22 mouse cellular contexts compared by ENCODE assay signal in the genomic region with DNA sequence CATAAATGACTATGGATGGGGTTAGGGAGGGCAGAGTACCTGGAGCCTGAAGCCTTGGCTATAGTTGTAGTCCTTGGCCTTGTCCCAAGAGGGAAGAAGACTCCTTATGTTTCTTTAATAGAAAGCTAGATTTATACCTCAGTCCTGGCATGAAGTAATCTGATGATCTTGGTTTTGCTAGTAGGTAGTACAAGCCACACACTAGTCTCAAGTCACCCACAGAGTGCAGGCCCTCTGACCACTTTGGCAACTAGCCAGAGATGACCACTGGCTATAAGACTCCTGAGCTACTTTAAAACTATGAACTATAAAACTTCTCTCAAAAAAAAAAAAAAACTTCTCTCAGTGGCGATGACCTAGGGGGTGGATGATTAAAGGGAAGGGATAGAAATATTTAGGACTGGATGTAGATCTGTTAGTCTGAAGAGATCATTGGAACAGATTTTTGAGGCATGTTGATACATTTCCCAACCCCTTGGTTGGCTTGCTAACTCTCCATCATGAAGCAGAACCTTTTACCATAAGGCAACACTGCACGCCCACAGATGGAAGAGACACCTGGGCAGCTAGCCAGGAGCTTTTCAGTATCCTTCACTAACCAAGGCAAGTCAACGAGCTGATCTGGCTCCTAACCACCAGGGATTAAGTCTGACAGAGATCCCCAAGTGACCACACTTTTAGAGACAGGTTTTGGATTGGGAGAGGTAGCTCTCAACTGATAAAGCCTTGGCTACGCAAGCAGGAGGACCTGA. TPM values are rescaled to one million over a fixed set of nuclear protein-coding genes. Genes with fewer than 3 reads are reported as not detected.
DNase-seq lines count a peak whose midpoint lies in the region; TF ChIP-seq lines count a peak whose summit lies in the region.
"Had no signal": no experiment of that assay in that cellular context is flagged by ENCODE, and none has a peak within 500 bp of the region (broad histone marks: within the 10 kb centered on the region; RNA-seq: fewer than 3 reads in every experiment).

No protein-coding gene starts in this region.

- H3K4me3 ChIP-seq in cerebellum, adult 2 months (replicated peaks; ENCODE audit: insufficient read depth, low read depth, low read length), result no peak overlapping the region
- H3K4me3 ChIP-seq: embryonic facial prominence, embryonic 13.5 days; forebrain, embryonic 15.5 days; heart, embryonic 12.5 days; hindbrain, embryonic 15.5 days; layer of hippocampus, adult 2 months; neural tube, embryonic 12.5 days had no signal

- 39% methylated on average over 4 of the region's 4 CpGs for WGBS in cerebellum, adult 2 months

- intact Hi-C loops in heart, postnatal 14 days (cut with DNase I), result no loop called here

- H3K27ac ChIP-seq in cerebellum, adult 2 months (ENCODE audit: insufficient read depth, low read length), result no peak overlapping the region
- H3K27ac ChIP-seq: embryonic facial prominence, embryonic 13.5 days; forebrain, embryonic 15.5 days; hindbrain, embryonic 15.5 days; kidney, postnatal 0 days; layer of hippocampus, adult 2 months; neural tube, embryonic 12.5 days had no signal

- peaks cover 11% of the 10 kb centered on the region; the same call in 1 of the 2 replicates for H3K4me1 ChIP-seq in cerebellum, adult 2 months (ENCODE audit: control insufficient read depth, insufficient read depth, low read length)
- H3K4me1 ChIP-seq: embryonic facial prominence, embryonic 13.5 days; forebrain, embryonic 15.5 days; hindbrain, embryonic 15.5 days; neural tube, embryonic 12.5 days had no signal

- TF ChIP-seq POLR2A in cerebellum, adult 2 months (IDR thresholded peaks at IDR 0.05; ENCODE audit: borderline replicate concordance, insufficient read depth, low read length), result no peak

- no peaks in the 10 kb centered on the region for H3K27me3 ChIP-seq in cerebellum, adult 2 months (ENCODE audit: control insufficient read depth, insufficient read depth, low read length)
- H3K27me3 ChIP-seq: embryonic facial prominence, embryonic 13.5 days; forebrain, embryonic 15.5 days; heart, embryonic 12.5 days; hindbrain, embryonic 15.5 days; neural tube, embryonic 12.5 days had no signal

- no peak for TF ChIP-seq CTCF in cerebellum, adult 2 months (IDR thresholded peaks at IDR 0.05; ENCODE audit: borderline replicate concordance, insufficient read depth, low read depth, low read length)

- peak; percentile 57 for DNase-seq in heart, adult 11 months
- no peak for DNase-seq in heart, postnatal 14 days
- DNase-seq in 416B (ENCODE audit: low read depth), result peak; percentile 3
- peak; percentile 51 to 71 for DNase-seq in cerebellum, adult 2 months
- peak; percentile 62 to 64 for DNase-seq in cerebellum, postnatal 36 days
- DNase-seq in thymus, postnatal 36 days, result no peak
- DNase-seq in urinary bladder, postnatal 36 days (ENCODE audit: low spot score in 2 of 2), result no peak
- no peak for DNase-seq in urinary bladder, postnatal 25 days (ENCODE audit: low spot score)
- DNase-seq: adrenal gland, postnatal 25 days; kidney, adult 18-20 months; lung, adult 18-20 months; lung, postnatal 36 days; thymus, postnatal 25 days had no signal

RNA-seq across cellular contexts. Expression of gene Slc9a3, which starts 18.2 kb away (rescaled TPM):
- total RNA-seq in heart, postnatal 14 days (2021), result under 1 TPM; 0.38 to 0.44 TPM
- 7.4 and 10.9 TPM in 2 replicates for polyA plus RNA-seq in cerebellum, adult 2 months (2012; rRNA removed)
- total RNA-seq: CH12.LX; megakaryocyte-erythroid progenitor cell, adult 5-6 weeks had no signal
- polyA plus RNA-seq: embryonic facial prominence, embryonic 13.5 days; forebrain, embryonic 15.5 days; heart, embryonic 12.5 days had no signal

RNA-seq across cellular contexts. Expression of gene Cep72, which starts 40.9 kb away (rescaled TPM):
- 1 to 10 TPM; 1.6 to 2.2 TPM for total RNA-seq in heart, postnatal 14 days (2021)
- 8.2 and 9.7 TPM in 2 replicates for polyA plus RNA-seq in cerebellum, adult 2 months (2012; rRNA removed)

Comparison
In these comparisons a context has a peak if more than half of its experiments do, and no peak if none do; other contexts are left out.
1. DNase-seq: peak in heart, adult 11 months (single experiment), 416B (single experiment), cerebellum, adult 2 months (2 of 2) and cerebellum, postnatal 36 days (2 of 2); none in heart, postnatal 14 days (0 of 2), thymus, postnatal 36 days (0 of 2), urinary bladder, postnatal 36 days (0 of 2) and urinary bladder, postnatal 25 days (single experiment).